Mouse (Mus musculus) heart, postnatal 0 days (tissue): ENCODE measurements around the gene Slc25a22.
A peak's percentile ranks its signal among the peaks of the same experiment; 100 is the strongest.

Experiments used
- CTCF ChIP-seq: IDR thresholded peaks from 2 replicates; pipeline ENCODE4 v1.5.1; 2016; ENCODE audit warnings: antibody characterized with exemption, control low read depth, low read depth
- EP300 ChIP-seq: IDR thresholded peaks from 2 replicates; pipeline ENCODE4 v1.6.1; 2016; ENCODE audit warnings: antibody characterized with exemption, low read depth

- peak; percentile 94 for TF ChIP-seq EP300
- peak; percentile 36 for TF ChIP-seq CTCF
Measured at GRCm38 (mm10) chr7:141476226-141476980, 38.7 kb upstream of the Slc25a22 start.
